Mouse (Mus musculus) intestine, embryonic 16.5 days (tissue): ENCODE data around the gene Gja4. TPM values are rescaled to one million over a fixed set of nuclear protein-coding genes. Genes with fewer than 3 reads are reported as not detected.

Experiments used
- ATAC-seq: fragments of 200-750 bp; cut with Nextera tagmentation; 2 replicates; pipeline ENCODE4 v1.8.0; 2017; ENCODE audit warnings: moderate TSS enrichment, moderate library complexity
- H3K27ac ChIP-seq: fragments of 300-500 bp; sonication (generic); 2 replicates; pipeline ENCODE4 v1.5.1; 2014; ENCODE audit warnings: mild to moderate bottlenecking, low read length
- H3K27me3 ChIP-seq: fragments of 300-500 bp; sonication (generic); replicated peaks from 2 replicates; pipeline ENCODE4 v1.6.1; 2014; ENCODE audit warnings: low read length, control low read depth, mixed read lengths; ENCODE audit not compliant: control insufficient read depth, insufficient read depth
- H3K36me3 ChIP-seq: fragments of 300-500 bp; sonication (generic); 2 replicates; pipeline ENCODE4 v1.6.1; 2014; ENCODE audit warnings: low read length, control low read depth; ENCODE audit not compliant: control insufficient read depth, insufficient read depth
- H3K4me1 ChIP-seq: fragments of 300-500 bp; sonication (generic); 2 replicates; pipeline ENCODE4 v1.6.1; 2014; ENCODE audit warnings: low read length, control low read depth, mixed read lengths; ENCODE audit not compliant: control insufficient read depth, insufficient read depth
- H3K4me2 ChIP-seq: fragments of 300-500 bp; sonication (generic); 2 replicates; pipeline ENCODE4 v1.6.1; 2014; ENCODE audit warnings: low read depth, low read length, control low read depth
- H3K4me3 ChIP-seq: fragments of 300-500 bp; sonication (generic); 2 replicates; pipeline ENCODE4 v1.5.1; 2014; ENCODE audit warnings: mild to moderate bottlenecking, low read length
- H3K9ac ChIP-seq: fragments of 300-500 bp; sonication (generic); 2 replicates; pipeline ENCODE4 v1.6.1; 2014; ENCODE audit warnings: low read depth, low read length
- H3K9me3 ChIP-seq: fragments of 300-500 bp; sonication (generic); 2 replicates; pipeline ENCODE4 v1.6.1; 2016; ENCODE audit warnings: low read length, control low read depth; ENCODE audit not compliant: control insufficient read depth
- WGBS: fragments of 180-500 bp; shearing (Covaris S2); extraction: QIAGEN DNeasy Blood & Tissue Kit; methylation state at CpG from one replicate; pipeline ENCODE4 v1.1.7; 2014; 5-methylcytosine and 5-hydroxymethylcytosine counted together
- polyA plus RNA-seq: library from polyadenylated mRNA; unstranded; fragments of >200 nt; fragmentation: Nextera tagmentation; extraction: Ambion mirVana; gene quantifications from 2 replicates; pipeline ENCODE4 v1.2.1, GENCODE M21; 2015

The Gja4 gene
- polyA plus RNA-seq, 1 experiment from 2014 or later, result 17.9 TPM

DNA sequence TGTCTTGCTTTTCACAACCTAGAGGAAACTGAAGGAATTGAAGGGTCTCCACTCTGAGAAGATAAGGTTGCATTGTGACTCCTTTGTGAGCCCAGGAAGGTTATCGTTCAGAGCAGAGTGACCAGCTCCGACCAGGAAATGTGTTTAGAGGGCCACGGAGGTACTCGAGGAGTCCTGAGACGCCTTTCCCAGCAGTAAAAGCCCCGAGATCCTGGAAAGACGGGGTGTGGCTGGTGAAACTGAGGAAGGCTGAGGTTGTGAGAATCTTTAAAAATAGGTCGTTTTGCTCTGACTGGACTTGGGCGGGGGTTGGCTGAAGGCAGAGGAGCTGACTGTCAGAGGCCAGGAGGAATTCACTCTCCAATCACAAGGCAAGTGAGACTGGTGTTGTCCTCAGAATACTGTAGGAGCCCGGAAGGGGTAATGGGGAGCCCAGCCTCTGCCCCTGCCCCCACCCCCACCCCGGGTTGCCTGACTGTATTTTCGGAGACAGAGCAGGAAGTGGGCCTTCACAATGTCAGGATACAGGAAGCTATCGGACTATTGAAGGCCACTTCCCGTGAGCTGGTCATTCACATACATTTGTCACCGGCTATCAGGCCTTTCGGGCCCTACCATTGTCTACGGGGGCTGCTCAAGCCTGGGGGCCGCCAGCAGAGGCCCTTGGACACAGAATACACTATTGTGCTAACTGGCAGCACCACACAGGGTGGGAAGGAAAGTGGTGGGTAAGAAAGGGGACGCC is 50.2 kb downstream of the Gja4 start:
- ATAC-seq, result no peak; the same call in 1 of the 2 replicates
- 62% methylated on average over 19 of the region's 19 CpGs for WGBS

DNA sequence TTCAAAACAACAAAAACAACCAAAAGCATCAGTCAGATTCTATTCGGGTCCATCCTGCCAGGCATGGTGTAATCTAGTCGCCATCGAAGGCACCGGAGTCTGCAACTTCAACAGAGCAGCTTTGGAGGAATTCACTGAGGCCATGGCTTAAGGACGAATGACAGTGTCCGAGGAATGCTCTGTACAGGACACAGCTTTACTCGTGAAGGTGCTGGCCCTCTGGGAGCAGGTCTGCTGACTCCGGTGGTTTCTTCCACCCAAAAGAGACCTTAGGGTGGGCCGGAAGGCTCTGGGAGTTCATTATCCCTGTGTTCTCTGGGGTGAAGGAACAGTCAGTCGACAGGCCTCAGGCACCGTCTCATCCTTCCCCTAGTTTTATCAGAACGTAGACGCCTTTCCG is 52.2 kb downstream of the Gja4 start:
- no peaks in the 10 kb centered on the region for H3K4me1 ChIP-seq
- no peaks in the 10 kb centered on the region for H3K36me3 ChIP-seq
- H3K27me3 ChIP-seq, result no peaks in the 10 kb centered on the region; the same call in 1 of the 2 replicates
- H3K9me3 ChIP-seq, result no peaks in the 10 kb centered on the region
- H3K4me3 ChIP-seq, result no peak overlapping the region
- WGBS, result 88% methylated on average over 14 of the region's 14 CpGs
- no peak overlapping the region for H3K27ac ChIP-seq
- H3K9ac ChIP-seq, result no peak overlapping the region
- no peak overlapping the region for H3K4me2 ChIP-seq
- ATAC-seq, result no peak

More for the DNA sequence above, 50.2 kb downstream of the Gja4 start:
- no peaks in the 10 kb centered on the region for H3K27me3 ChIP-seq
- no peaks in the 10 kb centered on the region for H3K36me3 ChIP-seq
- H3K4me3 ChIP-seq, result no peak overlapping the region
- no peaks in the 10 kb centered on the region for H3K4me1 ChIP-seq
- H3K9ac ChIP-seq, result no peak overlapping the region
- peak overlapping the region; percentile 39 for H3K27ac ChIP-seq
- H3K9me3 ChIP-seq, result no peaks in the 10 kb centered on the region
- no peak overlapping the region for H3K4me2 ChIP-seq

Other genes with a start within 250 kb of the Gja4 start
- 14.7 and 16.4 TPM in 2 replicates for gene Zmym6, start 236.7 kb downstream of the Gja4 start, polyA plus RNA-seq
- gene Tmem35b, start 190.3 kb downstream of the Gja4 start, polyA plus RNA-seq, result 27.3 and 28.5 TPM in 2 replicates
- gene Dlgap3, start 144.8 kb downstream of the Gja4 start, polyA plus RNA-seq, result 0.50 and 0.75 TPM in 2 replicates
- 56.1 and 63.3 TPM in 2 replicates for gene Smim12, start 70.3 kb downstream of the Gja4 start, polyA plus RNA-seq
- 3.9 and 5.6 TPM in 2 replicates for gene Gjb3, start 16.8 kb upstream of the Gja4 start, polyA plus RNA-seq
- 0.09 TPM in 1 of 2 replicates, not detected in the other for gene Gjb4, start 40.0 kb upstream of the Gja4 start, polyA plus RNA-seq
- gene Gjb5, start 44.1 kb upstream of the Gja4 start, polyA plus RNA-seq, result 0.73 and 0.88 TPM in 2 replicates